Mouse (Mus musculus): ENCODE results near the gene Piwil4. TPM values are rescaled to one million over a fixed set of nuclear protein-coding genes. Genes with fewer than 3 reads are reported as not detected.
A peak's percentile ranks its signal among the peaks of the same experiment; 100 is the strongest.

Piwil4 gene
- polyA plus RNA-seq, 2 experiments = 0.08 TPM; not detected in 1

DNA sequence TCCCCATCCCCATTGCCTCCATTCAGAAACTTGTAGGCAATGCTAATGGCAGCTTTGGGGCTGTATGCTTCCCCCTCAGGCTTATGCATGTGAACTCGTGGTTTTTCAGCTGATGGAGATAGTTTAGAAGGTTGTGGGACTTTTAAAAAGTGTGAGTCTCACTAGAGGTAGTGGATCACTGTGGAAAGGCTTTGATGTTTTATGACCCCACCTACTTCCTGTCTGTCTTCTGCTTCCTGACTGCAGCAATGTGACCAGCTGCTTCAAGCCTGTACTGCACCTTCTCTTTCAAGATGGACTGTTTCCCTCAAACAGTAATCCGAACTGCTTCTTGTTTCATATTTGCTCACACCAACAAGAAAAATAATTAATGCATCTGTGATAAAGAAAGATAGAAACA lies 82.6 kb downstream of the Piwil4 start:
- no peak overlapping the region for H3K4me3 ChIP-seq (ENCODE audit: insufficient read depth in 1 of 2, low read depth in 2 of 2, low read length in 2 of 2)
- no peak overlapping the region for H3K9ac ChIP-seq (replicated peaks)
- H3K27ac ChIP-seq = no peak overlapping the region
- no peaks in the 10 kb centered on the region for H3K9me3 ChIP-seq (ENCODE audit: control insufficient read depth, low read length)
- H3K4me2 ChIP-seq (ENCODE audit: low read depth) = no peak overlapping the region
- no peak for DNase-seq (ENCODE audit: low read depth in 3 of 3, low spot score in 3 of 3)
- H3K27me3 ChIP-seq (ENCODE audit: control insufficient read depth, insufficient read depth, low read length) = no peaks in the 10 kb centered on the region
- 15% methylated on average over 2 of the region's 2 CpGs for WGBS (ENCODE audit: insufficient replicate concordance)
- TF ChIP-seq CTCF (IDR thresholded peaks at IDR 0.05; ENCODE audit: low read depth) = no peak
- no peaks in the 10 kb centered on the region for H3K4me1 ChIP-seq (replicated peaks; ENCODE audit: control insufficient read depth in 2 of 2, insufficient read depth in 2 of 2, low read length in 1 of 2)
- no peaks in the 10 kb centered on the region for H3K36me3 ChIP-seq (replicated peaks; ENCODE audit: control insufficient read depth, insufficient read depth, low read depth)
- no peak for ATAC-seq (ENCODE audit: insufficient read depth)

DNA sequence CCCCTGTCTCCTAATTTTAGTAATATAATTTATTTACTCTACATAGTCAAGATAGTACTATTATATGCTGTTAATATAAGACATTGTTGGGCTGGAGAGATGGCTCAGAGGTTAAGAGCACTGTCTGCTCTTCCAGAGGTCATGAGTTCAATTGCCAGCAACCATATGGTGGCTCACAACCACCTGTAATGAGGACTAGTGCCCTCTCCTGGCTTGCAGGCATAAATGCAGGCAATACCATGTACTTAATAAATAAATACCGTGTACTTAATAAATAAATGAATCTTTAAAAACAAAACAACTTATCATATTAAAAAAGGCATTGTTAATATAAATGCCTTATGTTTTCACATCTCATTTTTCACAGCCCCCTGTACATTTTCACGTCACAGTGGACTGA lies 86.5 kb downstream of the Piwil4 start:
- ATAC-seq (ENCODE audit: insufficient read depth) (no peak), DNase-seq (ENCODE audit: low read depth in 3 of 3, low spot score in 3 of 3) (no peak)
- H3K9ac ChIP-seq (replicated peaks) = no peak overlapping the region
- H3K36me3 ChIP-seq (replicated peaks; ENCODE audit: control insufficient read depth, insufficient read depth, low read depth) = no peaks in the 10 kb centered on the region
- no peaks in the 10 kb centered on the region for H3K4me1 ChIP-seq (replicated peaks; ENCODE audit: control insufficient read depth in 2 of 2, insufficient read depth in 2 of 2, low read length in 1 of 2)
- no peaks in the 10 kb centered on the region for H3K27me3 ChIP-seq (ENCODE audit: control insufficient read depth, insufficient read depth, low read length)
- no peak overlapping the region for H3K4me3 ChIP-seq (ENCODE audit: insufficient read depth in 1 of 2, low read depth in 2 of 2, low read length in 2 of 2)
- TF ChIP-seq EP300 (IDR thresholded peaks at IDR 0.05; ENCODE audit: low read depth) (no peak), CTCF (IDR thresholded peaks at IDR 0.05; ENCODE audit: low read depth) (0 out of 2 replicates have a peak, but pooled peaks have one; percentile 38)
- H3K27ac ChIP-seq = no peak overlapping the region
- no peaks in the 10 kb centered on the region for H3K9me3 ChIP-seq (ENCODE audit: control insufficient read depth, low read length)
- H3K4me2 ChIP-seq (ENCODE audit: low read depth) = no peak overlapping the region
- 49% methylated on average over 2 of the region's 2 CpGs for WGBS (ENCODE audit: insufficient replicate concordance)

DNA sequence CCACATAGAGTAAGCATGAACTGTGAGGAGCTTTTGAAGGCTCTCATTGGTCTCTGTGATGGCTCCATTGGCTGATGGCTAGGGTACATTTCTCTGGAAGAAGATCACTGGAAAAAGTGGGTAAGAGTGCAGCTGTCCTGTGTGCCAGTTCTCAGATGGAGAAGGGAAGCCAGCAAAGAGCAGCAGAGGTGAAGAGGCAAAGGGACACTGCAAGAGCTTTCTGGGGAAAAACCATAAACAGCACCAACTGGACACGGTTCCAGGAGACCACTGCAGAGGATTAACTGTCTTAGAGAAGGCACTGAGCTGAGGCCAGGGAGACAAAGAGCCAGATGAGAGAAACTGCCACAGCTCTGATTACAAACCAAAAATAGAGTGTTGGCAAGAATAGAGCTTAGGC lies 87.8 kb downstream of the Piwil4 start:
- no peak overlapping the region for H3K9ac ChIP-seq (replicated peaks)
- DNase-seq (ENCODE audit: low read depth in 3 of 3, low spot score in 3 of 3) (no peak), ATAC-seq (ENCODE audit: insufficient read depth) (no peak)
- no peak overlapping the region for H3K4me2 ChIP-seq (ENCODE audit: low read depth)
- no peak overlapping the region for H3K27ac ChIP-seq
- no peak overlapping the region for H3K4me3 ChIP-seq (ENCODE audit: insufficient read depth in 1 of 2, low read depth in 2 of 2, low read length in 2 of 2)
- TF ChIP-seq CTCF (IDR thresholded peaks at IDR 0.05; ENCODE audit: low read depth) (no peak), EP300 (IDR thresholded peaks at IDR 0.05; ENCODE audit: low read depth) (no peak)
- no peaks in the 10 kb centered on the region for H3K9me3 ChIP-seq (ENCODE audit: control insufficient read depth, low read length)
- H3K36me3 ChIP-seq (replicated peaks; ENCODE audit: control insufficient read depth, insufficient read depth, low read depth) = no peaks in the 10 kb centered on the region
- H3K27me3 ChIP-seq (ENCODE audit: control insufficient read depth, insufficient read depth, low read length) = no peaks in the 10 kb centered on the region
- WGBS (ENCODE audit: insufficient replicate concordance) = 43% methylated on average over 1 of the region's 1 CpGs
- no peaks in the 10 kb centered on the region for H3K4me1 ChIP-seq (replicated peaks; ENCODE audit: control insufficient read depth in 2 of 2, insufficient read depth in 2 of 2, low read length in 1 of 2)

DNA sequence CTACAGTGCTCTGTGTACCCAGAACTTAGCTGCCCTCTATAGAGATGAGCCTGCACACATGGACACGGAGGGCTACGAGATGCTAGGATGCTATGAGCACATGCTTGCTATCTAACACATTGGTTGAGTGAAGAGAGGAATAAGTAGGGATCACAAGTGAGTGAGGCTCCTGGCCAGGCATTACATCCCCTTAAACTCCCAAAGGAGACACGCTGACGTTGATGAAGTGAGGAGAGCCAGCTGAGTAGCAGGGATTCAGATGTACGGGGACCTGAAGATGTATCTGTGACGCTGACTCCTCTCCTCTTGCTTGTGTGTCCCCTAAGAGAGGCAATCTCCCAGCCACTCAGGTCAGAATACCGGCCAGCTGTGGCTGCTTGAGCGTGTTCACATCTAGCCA lies 92.7 kb downstream of the Piwil4 start:
- no peaks in the 10 kb centered on the region for H3K27me3 ChIP-seq (ENCODE audit: control insufficient read depth, insufficient read depth, low read length)
- no peak overlapping the region for H3K4me2 ChIP-seq (ENCODE audit: low read depth)
- H3K4me3 ChIP-seq (ENCODE audit: insufficient read depth in 1 of 2, low read depth in 2 of 2, low read length in 2 of 2) = no peak overlapping the region
- no peak overlapping the region for H3K27ac ChIP-seq
- no peaks in the 10 kb centered on the region for H3K9me3 ChIP-seq (ENCODE audit: control insufficient read depth, low read length)
- no peaks in the 10 kb centered on the region for H3K4me1 ChIP-seq (replicated peaks; ENCODE audit: control insufficient read depth in 2 of 2, insufficient read depth in 2 of 2, low read length in 1 of 2)
- no peaks in the 10 kb centered on the region for H3K36me3 ChIP-seq (replicated peaks; ENCODE audit: control insufficient read depth, insufficient read depth, low read depth)
- H3K9ac ChIP-seq (replicated peaks) = no peak overlapping the region
- DNase-seq (ENCODE audit: low read depth in 3 of 3, low spot score in 3 of 3) (no peak), ATAC-seq (ENCODE audit: insufficient read depth) (no peak)
- 61% methylated on average over 8 of the region's 8 CpGs for WGBS (ENCODE audit: insufficient replicate concordance)
- no peak for TF ChIP-seq CTCF (IDR thresholded peaks at IDR 0.05; ENCODE audit: low read depth)
- TF ChIP-seq EP300 (IDR thresholded peaks at IDR 0.05; ENCODE audit: low read depth) = no peak

DNA sequence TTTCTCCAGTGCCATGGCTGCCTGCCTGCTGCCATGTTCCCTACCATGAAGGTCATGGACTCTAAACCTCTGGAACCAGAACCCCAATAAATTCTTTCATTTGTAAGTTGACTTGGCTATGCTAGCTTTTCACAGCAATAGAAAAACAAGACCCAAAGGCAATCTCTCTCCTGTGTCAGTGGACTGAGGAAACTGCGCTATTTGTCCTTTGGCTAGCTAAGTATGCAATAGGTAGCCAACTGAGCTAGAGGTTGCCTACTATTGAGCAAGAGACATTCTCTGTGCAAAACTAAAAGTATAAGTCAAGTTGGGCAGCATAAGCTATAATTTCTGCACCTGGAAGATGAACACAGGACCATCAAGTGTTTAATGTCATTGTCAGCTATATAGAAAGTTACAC lies 93.9 kb downstream of the Piwil4 start:
- no peaks in the 10 kb centered on the region for H3K9me3 ChIP-seq (ENCODE audit: control insufficient read depth, low read length)
- no peak overlapping the region for H3K9ac ChIP-seq (replicated peaks)
- no peaks in the 10 kb centered on the region for H3K4me1 ChIP-seq (replicated peaks; ENCODE audit: control insufficient read depth in 2 of 2, insufficient read depth in 2 of 2, low read length in 1 of 2)
- ATAC-seq (ENCODE audit: insufficient read depth) (no peak), DNase-seq (ENCODE audit: low read depth in 3 of 3, low spot score in 3 of 3) (no peak)
- H3K4me3 ChIP-seq (ENCODE audit: insufficient read depth in 1 of 2, low read depth in 2 of 2, low read length in 2 of 2) = no peak overlapping the region
- no peak overlapping the region for H3K4me2 ChIP-seq (ENCODE audit: low read depth)
- WGBS (ENCODE audit: insufficient replicate concordance) = 85% methylated on average over 1 of the region's 1 CpGs
- no peaks in the 10 kb centered on the region for H3K27me3 ChIP-seq (ENCODE audit: control insufficient read depth, insufficient read depth, low read length)
- H3K36me3 ChIP-seq (replicated peaks; ENCODE audit: control insufficient read depth, insufficient read depth, low read depth) = no peaks in the 10 kb centered on the region
- no peak overlapping the region for H3K27ac ChIP-seq
- TF ChIP-seq EP300 (IDR thresholded peaks at IDR 0.05; ENCODE audit: low read depth) (no peak), CTCF (IDR thresholded peaks at IDR 0.05; ENCODE audit: low read depth) (no peak)

Other genes starting within 250 kb of the Piwil4 start
- gene Kdm4d, start 240.3 kb downstream of the Piwil4 start, polyA plus RNA-seq (2012; rRNA removed) = 0.02 and 0.04 TPM in 2 replicates
- gene Kdm4d, start 240.3 kb downstream of the Piwil4 start, polyA plus RNA-seq (2014; fragmentation: Nextera tagmentation; extraction: Ambion mirVana) = 0.05 TPM in 1 of 2 replicates, not detected in the other
- 16.6 and 39.1 TPM in 2 replicates for gene Cwc15, start 240.1 kb downstream of the Piwil4 start, polyA plus RNA-seq (2012; rRNA removed)
- gene Cwc15, start 240.1 kb downstream of the Piwil4 start, polyA plus RNA-seq (2014; fragmentation: Nextera tagmentation; extraction: Ambion mirVana) = 63.2 and 68.8 TPM in 2 replicates
- gene Amotl1, start 95.7 kb downstream of the Piwil4 start, polyA plus RNA-seq (2012; rRNA removed) = 1.9 and 2.0 TPM in 2 replicates
- 1.7 and 1.8 TPM in 2 replicates for gene Amotl1, start 95.7 kb downstream of the Piwil4 start, polyA plus RNA-seq (2014; fragmentation: Nextera tagmentation; extraction: Ambion mirVana)
- gene Fut4, start 11.7 kb upstream of the Piwil4 start, polyA plus RNA-seq (2012; rRNA removed) = 0.30 and 0.39 TPM in 2 replicates
- gene Fut4, start 11.7 kb upstream of the Piwil4 start, polyA plus RNA-seq (2014; fragmentation: Nextera tagmentation; extraction: Ambion mirVana) = 0.37 and 0.66 TPM in 2 replicates
- gene 1700012B09Rik, start 30.3 kb upstream of the Piwil4 start, polyA plus RNA-seq (2012; rRNA removed) = not detected in 2 replicates
- not detected in 2 replicates for gene 1700012B09Rik, start 30.3 kb upstream of the Piwil4 start, polyA plus RNA-seq (2014; fragmentation: Nextera tagmentation; extraction: Ambion mirVana)
- 4.1 and 7.1 TPM in 2 replicates for gene Mre11a, start 43.9 kb upstream of the Piwil4 start, polyA plus RNA-seq (2012; rRNA removed)
- gene Mre11a, start 43.9 kb upstream of the Piwil4 start, polyA plus RNA-seq (2014; fragmentation: Nextera tagmentation; extraction: Ambion mirVana) = 12.9 and 15.2 TPM in 2 replicates
- 8.3 and 13.6 TPM in 2 replicates for gene Ankrd49, start 44.1 kb upstream of the Piwil4 start, polyA plus RNA-seq (2012; rRNA removed)
- gene Ankrd49, start 44.1 kb upstream of the Piwil4 start, polyA plus RNA-seq (2014; fragmentation: Nextera tagmentation; extraction: Ambion mirVana) = 28.4 and 29.5 TPM in 2 replicates
- not detected in 2 replicates for gene Gpr83, start 119.5 kb upstream of the Piwil4 start, polyA plus RNA-seq (2012; rRNA removed)
- gene Gpr83, start 119.5 kb upstream of the Piwil4 start, polyA plus RNA-seq (2014; fragmentation: Nextera tagmentation; extraction: Ambion mirVana) = not detected in 2 replicates
- not detected in 2 replicates for gene Izumo1r, start 163.2 kb upstream of the Piwil4 start, polyA plus RNA-seq (2012; rRNA removed)
- not detected in 2 replicates for gene Izumo1r, start 163.2 kb upstream of the Piwil4 start, polyA plus RNA-seq (2014; fragmentation: Nextera tagmentation; extraction: Ambion mirVana)